Mouse (Mus musculus) erythroid progenitor cell, adult 5-6 weeks (primary cell): ENCODE results near the gene A030005L19Rik. TPM values are rescaled to one million over a fixed set of nuclear protein-coding genes. Genes with fewer than 3 reads are reported as not detected.

ENCODE experiments used
- total RNA-seq, 2 experiments: library from RNA; stranded (forward) in 1 of 2; stranded (reverse) in 1 of 2; fragments of 150-400 nt in 1 of 2; fragments of 186-747, 209-891 nt in 1 of 2; gene quantifications; 2 replicates each; pipeline versions ENCODE4 v1.2.3 to v1.2.4; 2015 to 2017; ENCODE audit warnings: low replicate concordance in 2 of 2

Gene A030005L19Rik
- total RNA-seq, 2 experiments from 2014 or later, result not detected

Other genes with a start within 250 kb of the A030005L19Rik start
- gene Mff, start 188.4 kb upstream of the A030005L19Rik start, total RNA-seq (2015; ENCODE audit: low replicate concordance), result 137 and 155 TPM in 2 replicates
- gene Mff, start 188.4 kb upstream of the A030005L19Rik start, total RNA-seq (2017; ENCODE audit: low replicate concordance), result 71.2 and 78.5 TPM in 2 replicates
- not detected in 2 replicates for gene Tm4sf20, start 144.9 kb upstream of the A030005L19Rik start, total RNA-seq (2015; ENCODE audit: low replicate concordance)
- not detected in 2 replicates for gene Tm4sf20, start 144.9 kb upstream of the A030005L19Rik start, total RNA-seq (2017; ENCODE audit: low replicate concordance)
- not detected in 2 replicates for gene Gm47791, start 142.1 kb upstream of the A030005L19Rik start, total RNA-seq (2015; ENCODE audit: low replicate concordance)
- not detected in 2 replicates for gene Gm47791, start 142.1 kb upstream of the A030005L19Rik start, total RNA-seq (2017; ENCODE audit: low replicate concordance)
- gene Agfg1, start 73.8 kb upstream of the A030005L19Rik start, total RNA-seq (2015; ENCODE audit: low replicate concordance), result 24.9 and 33.5 TPM in 2 replicates
- gene Agfg1, start 73.8 kb upstream of the A030005L19Rik start, total RNA-seq (2017; ENCODE audit: low replicate concordance), result 24.1 and 25.6 TPM in 2 replicates
- not detected in 2 replicates for gene A030014E15Rik, start 11.6 kb downstream of the A030005L19Rik start, total RNA-seq (2015; ENCODE audit: low replicate concordance)
- not detected in 2 replicates for gene A030014E15Rik, start 11.6 kb downstream of the A030005L19Rik start, total RNA-seq (2017; ENCODE audit: low replicate concordance)
- gene Gm6217, start 18.1 kb downstream of the A030005L19Rik start, total RNA-seq (2015; ENCODE audit: low replicate concordance), result not detected in 2 replicates
- gene Gm6217, start 18.1 kb downstream of the A030005L19Rik start, total RNA-seq (2017; ENCODE audit: low replicate concordance), result not detected in 2 replicates
- not detected in 2 replicates for gene A030003K21Rik, start 30.1 kb downstream of the A030005L19Rik start, total RNA-seq (2015; ENCODE audit: low replicate concordance)
- not detected in 2 replicates for gene A030003K21Rik, start 30.1 kb downstream of the A030005L19Rik start, total RNA-seq (2017; ENCODE audit: low replicate concordance)
- gene Gm7544, start 42.7 kb downstream of the A030005L19Rik start, total RNA-seq (2015; ENCODE audit: low replicate concordance), result not detected in 2 replicates
- not detected in 2 replicates for gene Gm7544, start 42.7 kb downstream of the A030005L19Rik start, total RNA-seq (2017; ENCODE audit: low replicate concordance)
- gene Gm47955, start 47.0 kb downstream of the A030005L19Rik start, total RNA-seq (2015; ENCODE audit: low replicate concordance), result not detected in 2 replicates
- gene Gm47955, start 47.0 kb downstream of the A030005L19Rik start, total RNA-seq (2017; ENCODE audit: low replicate concordance), result not detected in 2 replicates
- not detected in 2 replicates for gene Gm47959, start 87.2 kb downstream of the A030005L19Rik start, total RNA-seq (2015; ENCODE audit: low replicate concordance)
- not detected in 2 replicates for gene Gm47959, start 87.2 kb downstream of the A030005L19Rik start, total RNA-seq (2017; ENCODE audit: low replicate concordance)
- not detected in 2 replicates for gene Slc19a3, start 125.1 kb downstream of the A030005L19Rik start, total RNA-seq (2015; ENCODE audit: low replicate concordance)
- not detected in 2 replicates for gene Slc19a3, start 125.1 kb downstream of the A030005L19Rik start, total RNA-seq (2017; ENCODE audit: low replicate concordance)
- not detected in 2 replicates for gene Krtap28-10, start 129.2 kb downstream of the A030005L19Rik start, total RNA-seq (2015; ENCODE audit: low replicate concordance)
- gene Krtap28-10, start 129.2 kb downstream of the A030005L19Rik start, total RNA-seq (2017; ENCODE audit: low replicate concordance), result not detected in 2 replicates
- not detected in 2 replicates for gene Gm47969, start 131.6 kb downstream of the A030005L19Rik start, total RNA-seq (2015; ENCODE audit: low replicate concordance)
- gene Gm47969, start 131.6 kb downstream of the A030005L19Rik start, total RNA-seq (2017; ENCODE audit: low replicate concordance), result not detected in 2 replicates
- gene A030005K14Rik, start 146.1 kb downstream of the A030005L19Rik start, total RNA-seq (2015; ENCODE audit: low replicate concordance), result not detected in 2 replicates
- not detected in 2 replicates for gene A030005K14Rik, start 146.1 kb downstream of the A030005L19Rik start, total RNA-seq (2017; ENCODE audit: low replicate concordance)
- gene Krtap28-13, start 147.6 kb downstream of the A030005L19Rik start, total RNA-seq (2015; ENCODE audit: low replicate concordance), result not detected in 2 replicates
- not detected in 2 replicates for gene Krtap28-13, start 147.6 kb downstream of the A030005L19Rik start, total RNA-seq (2017; ENCODE audit: low replicate concordance)
- not detected in 2 replicates for gene Ccl20, start 203.4 kb downstream of the A030005L19Rik start, total RNA-seq (2015; ENCODE audit: low replicate concordance)
- gene Ccl20, start 203.4 kb downstream of the A030005L19Rik start, total RNA-seq (2017; ENCODE audit: low replicate concordance), result not detected in 2 replicates
- not detected in 2 replicates for gene Daw1, start 246.4 kb downstream of the A030005L19Rik start, total RNA-seq (2015; ENCODE audit: low replicate concordance)
- not detected in 2 replicates for gene Daw1, start 246.4 kb downstream of the A030005L19Rik start, total RNA-seq (2017; ENCODE audit: low replicate concordance)